Mouse (Mus musculus) bone marrow macrophage, adult 2 months (primary cell): Measurements from ENCODE around the gene Clptm1.

Experiments used
- CTCF ChIP-seq: IDR thresholded peaks from 2 replicates; pipeline ENCODE4 v1.5.1; 2012; ENCODE audit warnings: low read depth, mild to moderate bottlenecking, low read length, moderate library complexity
- POLR2A ChIP-seq: IDR thresholded peaks from 2 replicates; pipeline ENCODE4 v1.6.1; 2012; ENCODE audit warnings: mild to moderate bottlenecking, low read depth, low read length, borderline replicate concordance

DNA sequence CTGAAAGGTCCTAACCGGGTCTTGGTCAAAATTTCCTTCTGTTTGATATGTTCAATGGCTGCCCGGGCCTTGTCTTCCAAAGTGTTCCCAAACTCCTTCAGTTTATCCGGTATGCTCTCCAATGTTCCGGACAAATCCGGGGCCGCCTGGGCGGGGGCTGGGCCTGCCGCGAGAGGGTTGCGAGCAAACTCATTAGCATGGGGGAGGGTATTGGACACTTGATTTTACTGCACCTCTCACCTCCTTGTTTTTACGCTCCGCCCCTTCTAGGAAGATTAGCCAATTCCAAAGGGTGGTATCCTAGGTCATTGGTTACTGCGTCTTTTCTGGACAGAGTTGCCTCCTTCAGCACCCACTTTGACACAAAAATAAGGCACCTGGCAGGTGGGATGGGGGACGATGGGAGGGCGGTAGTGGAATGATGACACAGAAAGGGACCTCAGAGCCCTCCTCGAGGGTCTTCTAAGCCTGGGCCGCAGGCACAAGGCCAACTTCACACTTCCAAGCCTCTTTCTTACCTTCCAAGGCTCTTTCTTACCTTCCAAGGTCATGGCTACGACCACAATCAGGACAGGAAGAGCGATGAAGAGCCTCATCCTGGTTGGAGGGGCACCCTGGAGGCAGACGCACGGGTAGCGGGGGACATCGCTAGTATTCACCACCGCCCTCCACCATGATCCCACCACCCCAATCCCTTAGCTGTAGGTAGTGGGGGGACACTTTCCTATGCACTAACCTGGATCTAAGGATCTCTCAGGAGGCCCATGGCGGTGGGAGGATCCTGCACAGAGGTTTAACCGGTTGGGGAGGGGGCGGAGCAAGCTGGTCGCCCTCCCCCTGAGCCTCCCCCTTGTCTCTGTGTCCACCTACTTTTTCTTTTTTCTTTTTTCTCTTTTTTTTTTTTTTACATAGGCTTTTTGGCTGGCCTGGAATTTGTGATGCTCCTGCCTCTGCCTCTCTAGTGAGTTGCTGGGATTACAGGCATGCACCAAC, 27.3 kb upstream of the Clptm1 start, which contains the start of gene Apoc1:
- TF ChIP-seq CTCF (no peak), POLR2A (no peak)
